Mouse (Mus musculus): ENCODE measurements around the gene Gm28539.

DNA sequence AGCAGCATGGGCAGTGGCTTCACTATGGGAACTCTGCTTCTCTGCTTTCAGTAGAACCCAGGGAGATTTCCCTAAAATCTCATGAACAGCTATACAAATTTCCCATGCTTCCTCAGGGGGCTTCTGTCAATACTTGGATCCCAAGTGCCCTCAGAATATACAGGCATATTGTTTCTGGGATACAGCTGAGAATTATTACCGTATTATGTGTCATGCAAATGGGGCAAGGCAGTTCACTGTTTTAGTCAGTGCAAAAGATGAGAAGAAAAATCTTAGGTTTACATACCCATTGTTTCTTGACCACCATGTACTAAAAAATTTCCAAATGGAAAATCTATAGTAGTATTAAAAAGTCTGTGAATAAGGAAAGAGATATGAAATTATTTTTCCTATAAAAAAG lies 167.4 kb downstream of the Gm28539 start:
- no peak for TF ChIP-seq POLR2A (IDR thresholded peaks at IDR 0.05; ENCODE audit: borderline replicate concordance, extremely low read depth, insufficient read depth, insufficient read length, poor library complexity, severe bottlenecking)
- TF ChIP-seq CTCF (IDR thresholded peaks at IDR 0.05; ENCODE audit: borderline replicate concordance, extremely low read depth, insufficient read depth, insufficient read length) = no peak
